9 mouse cellular contexts compared by ENCODE assay signal in the genomic region with DNA sequence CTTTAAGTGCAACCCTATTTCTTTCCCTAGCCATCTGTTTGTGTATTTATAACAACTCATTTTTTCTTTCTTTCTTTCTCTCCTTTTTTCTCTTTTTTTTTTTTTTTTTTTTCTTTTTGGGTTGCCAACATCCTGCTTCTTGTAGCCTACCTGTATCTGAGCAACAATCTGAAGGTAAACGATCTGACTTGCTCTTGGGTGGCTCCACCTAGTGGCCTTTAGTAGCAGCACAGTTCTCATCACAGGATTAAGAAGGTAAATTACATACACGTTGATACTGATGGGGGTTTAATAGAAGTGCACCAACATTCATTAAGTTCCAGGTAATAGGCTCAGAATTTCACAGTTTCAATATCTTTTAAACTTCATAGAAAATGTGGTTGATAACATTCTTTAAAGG.
DNase-seq lines count a peak whose midpoint lies in the region; ATAC-seq and TF ChIP-seq lines count a peak whose summit lies in the region.
"Had no signal": no experiment of that assay in that cellular context is flagged by ENCODE, and none has a peak within 500 bp of the region (broad histone marks: within the 10 kb centered on the region; RNA-seq: fewer than 3 reads in every experiment).

No protein-coding gene starts in this region.

- TF ChIP-seq CTCF in kidney, adult 2 months (conservative IDR thresholded peaks at IDR 0.05; ENCODE audit: insufficient read depth, insufficient read length, low read depth, low read length), result peak; percentile 56

- no peak overlapping the region for H3K27ac ChIP-seq in kidney, adult 2 months (ENCODE audit: insufficient read depth, low read depth, low read length)
- H3K27ac ChIP-seq in kidney, embryonic 15.5 days, result no peak overlapping the region

- ATAC-seq in kidney, embryonic 15.5 days (replicated peaks; ENCODE audit: low FRiP score), result no peak
- 0 out of 2 replicates have a peak, but pooled peaks have one; percentile 30 for ATAC-seq in neutrophil, adult 5-6 weeks (ENCODE audit: extremely low read depth, insufficient number of reproducible peaks, low FRiP score, poor library complexity, severe bottlenecking)

- H3K36me3 ChIP-seq in kidney, adult 2 months (ENCODE audit: control insufficient read depth, insufficient read depth, low read length), result no peaks in the 10 kb centered on the region
- no peaks in the 10 kb centered on the region for H3K36me3 ChIP-seq in kidney, embryonic 15.5 days

- DNase-seq in kidney, adult 2 months, result peak; percentile 60
- peak; percentile 70 for DNase-seq in ES-CJ7 (ENCODE audit: low read depth, low spot score)
- peak; percentile 74 for DNase-seq in brain, adult 2 months (ENCODE audit: low read depth, low spot score)
- peak; percentile 10 to 28 for DNase-seq in frontal cortex, postnatal 10 days (ENCODE audit: low spot score in 2 of 2)
- DNase-seq in left cerebral cortex, adult 18-20 months (ENCODE audit: low spot score in 2 of 2), result peak; percentile 24 to 57
- no peak for DNase-seq in spleen, adult 12 weeks (ENCODE audit: low spot score)

- H3K4me1 ChIP-seq in kidney, adult 2 months (ENCODE audit: control insufficient read depth, insufficient read depth, low read length), result no peaks in the 10 kb centered on the region
- H3K4me1 ChIP-seq in kidney, embryonic 15.5 days, result no peaks in the 10 kb centered on the region

- H3K9ac ChIP-seq in kidney, embryonic 15.5 days, result no peak overlapping the region

- no peak overlapping the region for H3K4me2 ChIP-seq in kidney, embryonic 15.5 days

- TF ChIP-seq POLR2A in kidney, adult 2 months (IDR thresholded peaks at IDR 0.05; ENCODE audit: low read depth, low read length), result no peak

- no peak overlapping the region for H3K4me3 ChIP-seq in kidney, adult 2 months (ENCODE audit: insufficient read depth, low read depth, low read length)
- H3K4me3 ChIP-seq in kidney, embryonic 15.5 days (replicated peaks), result no peak overlapping the region
- H3K4me3 ChIP-seq: myocyte had no signal

- H3K9me3 ChIP-seq in kidney, embryonic 15.5 days (replicated peaks), result no peaks in the 10 kb centered on the region

- 4% methylated on average over 2 of the region's 2 CpGs for WGBS in kidney, adult 2 months
- 4% methylated on average over 2 of the region's 2 CpGs for WGBS in kidney, embryonic 15.5 days

- no peaks in the 10 kb centered on the region for H3K27me3 ChIP-seq in kidney, adult 2 months (replicated peaks; ENCODE audit: control insufficient read depth, insufficient read depth, low read length)
- H3K27me3 ChIP-seq in kidney, embryonic 15.5 days, result no peaks in the 10 kb centered on the region
